In genomic region chr9:50561145-50561917, GRCm38 (mm10) we compare ENCODE assay signal across 35 mouse cellular contexts. TPM values are rescaled to one million over a fixed set of nuclear protein-coding genes. Genes with fewer than 3 reads are reported as not detected.
DNase-seq lines count a peak whose midpoint lies in the region; ATAC-seq and TF ChIP-seq lines count a peak whose summit lies in the region.
"Had no signal": no experiment of that assay in that cellular context is flagged by ENCODE, and none has a peak within 500 bp of the region (broad histone marks: within the 10 kb centered on the region; RNA-seq: fewer than 3 reads in every experiment).

TSS of gene Tex12 (minus strand) at chr9:50561325.

- H3K79me2 ChIP-seq in liver, adult 2 months (ENCODE audit: control insufficient read depth, insufficient read depth, low read length) = no peaks in the 10 kb centered on the region

- TF ChIP-seq POLR2A in liver, adult 2 months (IDR thresholded peaks at IDR 0.05; ENCODE audit: extremely low read depth, insufficient read depth, low read length) = no peak

- no peaks in the 10 kb centered on the region for H3K36me3 ChIP-seq in liver, adult 2 months (ENCODE audit: control insufficient read depth, insufficient read depth, low read length)
- no peaks in the 10 kb centered on the region for H3K36me3 ChIP-seq in forebrain, embryonic 14.5 days (ENCODE audit: control insufficient read depth, insufficient read depth, low read length)
- no peaks in the 10 kb centered on the region for H3K36me3 ChIP-seq in midbrain, postnatal 0 days (ENCODE audit: insufficient read depth, low read length)
- H3K36me3 ChIP-seq: embryonic facial prominence, embryonic 13.5 days; forebrain, embryonic 12.5 days; hindbrain, embryonic 10.5 days; limb, embryonic 12.5 days; lung, embryonic 15.5 days; neural tube, embryonic 12.5 days had no signal

- peak within 1 kb of the TSS; percentile 87 for H3K27ac ChIP-seq in liver, adult 2 months (replicated peaks; ENCODE audit: insufficient read depth, low read depth, low read length)
- no peak within 1 kb of the TSS for H3K27ac ChIP-seq in forebrain, embryonic 14.5 days (ENCODE audit: low read depth, low read length)
- no peak within 1 kb of the TSS for H3K27ac ChIP-seq in gastrocnemius, adult 2 months
- no peak within 1 kb of the TSS for H3K27ac ChIP-seq in midbrain, postnatal 0 days (ENCODE audit: low read depth, low read length)
- H3K27ac ChIP-seq: embryonic facial prominence, embryonic 13.5 days; forebrain, embryonic 12.5 days; hindbrain, embryonic 10.5 days; hindbrain, postnatal 0 days; limb, embryonic 12.5 days; liver, embryonic 14.5 days; lung, embryonic 15.5 days; neural tube, embryonic 12.5 days had no signal

- intact Hi-C loops in gastrocnemius, adult 2 months (cut with DNase I) = no loop called here

- no peak for TF ChIP-seq CTCF in liver, adult 2 months (IDR thresholded peaks at IDR 0.05; ENCODE audit: low read depth, low read length)
- TF ChIP-seq CTCF in gastrocnemius, adult 2 months (IDR thresholded peaks at IDR 0.05) = no peak
- no peak for TF ChIP-seq CTCF in midbrain, postnatal 0 days (IDR thresholded peaks at IDR 0.05)

- DNase-seq in liver, adult 2 months (ENCODE audit: extremely low read depth, low read depth, low spot score) = no peak
- DNase-seq in liver (no peak), WW6 (ENCODE audit: low read depth, low spot score) (peak; percentile 20)
- peak; percentile 83 for DNase-seq in large intestine, adult 2 months (ENCODE audit: low read depth, low spot score)
- DNase-seq in forebrain, embryonic 14.5 days (ENCODE audit: low spot score) = no peak
- DNase-seq in gastrocnemius, adult 2 months = no peak
- no peak for DNase-seq in midbrain, postnatal 0 days (ENCODE audit: low spot score)
- DNase-seq: adrenal gland, postnatal 10 days; cerebellum, adult 8-10 months; cerebellum, postnatal 36 days; embryo, embryonic 11 days; kidney, adult 18-20 months; kidney, postnatal 14 days; lung, postnatal 36 days; midbrain, embryonic 14.5 days; right cerebral cortex, postnatal 25 days; thymus, adult 2 months had no signal

- peak within 1 kb of the TSS; percentile 20; the same call in 1 of the 2 replicates for H3K4me3 ChIP-seq in liver, adult 2 months (ENCODE audit: insufficient read depth, low read depth, low read length)
- no peak within 1 kb of the TSS for H3K4me3 ChIP-seq in forebrain, embryonic 14.5 days (ENCODE audit: low read depth, low read length)
- H3K4me3 ChIP-seq in gastrocnemius, adult 2 months = no peak within 1 kb of the TSS
- no peak within 1 kb of the TSS for H3K4me3 ChIP-seq in midbrain, postnatal 0 days (ENCODE audit: low read depth, low read length)
- H3K4me3 ChIP-seq: embryonic facial prominence, embryonic 13.5 days; erythroblast, embryonic 14.5 days; forebrain, embryonic 12.5 days; hindbrain, embryonic 10.5 days; limb, embryonic 12.5 days; lung, embryonic 15.5 days; megakaryocyte, embryonic 14.5 days; neural tube, embryonic 12.5 days had no signal

- peaks cover 7% of the 10 kb centered on the region; the same call in 1 of the 2 replicates for H3K4me1 ChIP-seq in liver, adult 2 months (ENCODE audit: control insufficient read depth, insufficient read depth, low read length)
- no peaks in the 10 kb centered on the region for H3K4me1 ChIP-seq in forebrain, embryonic 14.5 days (ENCODE audit: control insufficient read depth, insufficient read depth, low read length)
- no peaks in the 10 kb centered on the region for H3K4me1 ChIP-seq in midbrain, postnatal 0 days (ENCODE audit: insufficient read depth, low read length)
- H3K4me1 ChIP-seq: embryonic facial prominence, embryonic 13.5 days; forebrain, embryonic 12.5 days; hindbrain, embryonic 10.5 days; limb, embryonic 12.5 days; lung, embryonic 15.5 days; megakaryocyte, embryonic 14.5 days; neural tube, embryonic 12.5 days had no signal

- ATAC-seq in forebrain, embryonic 14.5 days = no peak
- ATAC-seq in midbrain, postnatal 0 days (ENCODE audit: low FRiP score) = no peak
- ATAC-seq: hindbrain, postnatal 0 days had no signal

- no peaks in the 10 kb centered on the region for H3K9me3 ChIP-seq in forebrain, embryonic 14.5 days (replicated peaks; ENCODE audit: control insufficient read depth, low read length)
- no peaks in the 10 kb centered on the region for H3K9me3 ChIP-seq in midbrain, postnatal 0 days (ENCODE audit: low read length)
- H3K9me3 ChIP-seq: forebrain, embryonic 12.5 days; hindbrain, embryonic 10.5 days; limb, embryonic 12.5 days; lung, embryonic 15.5 days; neural tube, embryonic 12.5 days had no signal

- H3K4me2 ChIP-seq in forebrain, embryonic 14.5 days (ENCODE audit: low read length) = no peak within 1 kb of the TSS
- H3K4me2 ChIP-seq in midbrain, postnatal 0 days (ENCODE audit: low read depth, low read length, poor library complexity, severe bottlenecking) = no peak within 1 kb of the TSS
- H3K4me2 ChIP-seq: embryonic facial prominence, embryonic 13.5 days; forebrain, embryonic 12.5 days; heart, embryonic 11.5 days; limb, embryonic 12.5 days; lung, embryonic 15.5 days; neural tube, embryonic 12.5 days had no signal

- H3K9ac ChIP-seq in liver, adult 2 months (ENCODE audit: low read depth, low read length) = peak within 1 kb of the TSS; percentile 20
- no peak within 1 kb of the TSS for H3K9ac ChIP-seq in forebrain, embryonic 14.5 days (ENCODE audit: low read length)
- H3K9ac ChIP-seq in midbrain, postnatal 0 days (replicated peaks; ENCODE audit: low read length, poor library complexity, severe bottlenecking) = no peak within 1 kb of the TSS
- H3K9ac ChIP-seq: embryonic facial prominence, embryonic 13.5 days; forebrain, embryonic 12.5 days; limb, embryonic 12.5 days; liver, embryonic 14.5 days; lung, embryonic 15.5 days; neural tube, embryonic 12.5 days had no signal

- WGBS in liver, adult 2 months = 79% methylated on average over 38 of the region's 38 CpGs
- WGBS in large intestine, adult 2 months = 80% methylated on average over 38 of the region's 38 CpGs
- 91% methylated on average over 38 of the region's 38 CpGs for WGBS in forebrain, embryonic 14.5 days
- WGBS in midbrain, postnatal 0 days = 90% methylated on average over 38 of the region's 38 CpGs

- H3K27me3 ChIP-seq in liver, adult 2 months (ENCODE audit: control insufficient read depth, insufficient read depth, low read length) = no peaks in the 10 kb centered on the region
- no peaks in the 10 kb centered on the region for H3K27me3 ChIP-seq in forebrain, embryonic 14.5 days (replicated peaks; ENCODE audit: control insufficient read depth, insufficient read depth, low read length)
- no peaks in the 10 kb centered on the region for H3K27me3 ChIP-seq in midbrain, postnatal 0 days (ENCODE audit: insufficient read depth, low read length)
- H3K27me3 ChIP-seq: embryonic facial prominence, embryonic 13.5 days; forebrain, embryonic 12.5 days; limb, embryonic 12.5 days; lung, embryonic 15.5 days; megakaryocyte, embryonic 14.5 days; neural tube, embryonic 12.5 days had no signal

RNA-seq across cellular contexts. Expression of gene Tex12, which starts in this region (rescaled TPM):
- total RNA-seq in liver, adult 2 months (2014; rRNA removed) = 0.20 and 0.55 TPM in 2 replicates
- polyA plus RNA-seq in liver, adult 2 months (2012; rRNA removed) = 0.16 TPM in 1 of 2 replicates, not detected in the other
- polyA plus RNA-seq in large intestine, adult 2 months (2012; rRNA removed) = not detected in 2 replicates
- polyA plus RNA-seq in forebrain, embryonic 14.5 days (2014; fragmentation: Nextera tagmentation; extraction: Ambion mirVana) = 0.25 TPM in 1 of 2 replicates, not detected in the other
- not detected for total RNA-seq in gastrocnemius, adult 2 months (2021)
- not detected in 2 replicates for total RNA-seq in midbrain, postnatal 0 days (2014; rRNA removed)
- not detected in 2 replicates for polyA plus RNA-seq in midbrain, postnatal 0 days (2015; fragmentation: Nextera tagmentation; extraction: Ambion mirVana)
- total RNA-seq: adrenal gland, postnatal 10 days; gastrocnemius, adult 8-10 months; granulocyte monocyte progenitor cell, adult 5-6 weeks; hindbrain, postnatal 0 days; layer of hippocampus, adult 8-10 months; left cerebral cortex, postnatal 14 days had no signal
- polyA plus RNA-seq: brain, embryonic 14.5 days; embryonic facial prominence, embryonic 13.5 days; erythroblast, embryonic 14.5 days; heart, embryonic 11.5 days; heart, postnatal 0 days; limb, embryonic 12.5 days; liver, embryonic 14.5 days; lung, embryonic 15.5 days; spleen, adult 2 months; thymus, adult 2 months had no signal

Comparison
In these comparisons a context has a peak if more than half of its experiments do, and no peak if none do; other contexts are left out.
1. Peak in DNase-seq in large intestine, adult 2 months; RNA of the gene not detected or under 1 TPM.